In the genomic region with DNA sequence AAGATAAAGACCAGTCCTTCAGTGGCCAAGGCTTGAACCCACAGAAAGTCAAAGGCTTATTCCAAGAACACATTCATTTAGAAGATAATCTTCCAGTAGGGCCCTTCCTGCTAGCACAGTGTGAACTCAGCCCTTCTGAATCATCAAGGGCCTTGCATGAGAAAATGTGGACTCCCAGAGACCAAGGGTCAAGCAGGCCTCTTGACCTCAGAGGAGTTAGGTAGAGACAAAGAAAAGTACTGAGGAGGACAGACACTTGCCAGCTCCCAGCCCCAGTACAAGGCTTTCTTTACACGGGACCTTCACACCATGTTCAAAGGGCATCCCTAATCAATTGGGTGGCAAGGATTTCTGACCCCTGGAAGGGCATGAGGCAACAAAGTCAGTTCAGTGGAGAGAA, we compare ENCODE assay signal across 16 mouse cellular contexts.
DNase-seq lines count a peak whose midpoint lies in the region; ATAC-seq lines count a peak whose summit lies in the region.
"Had no signal": no experiment of that assay in that cellular context is flagged by ENCODE, and none has a peak within 500 bp of the region (broad histone marks: within the 10 kb centered on the region; RNA-seq: fewer than 3 reads in every experiment).

No protein-coding gene starts in this region.

- H3K36me3 ChIP-seq in heart, embryonic 15.5 days = 0 out of 2 replicates have a peak, but pooled peaks cover 4% of the 10 kb centered on the region
- H3K36me3 ChIP-seq in megakaryocyte, embryonic 14.5 days (replicated peaks; ENCODE audit: low read length) = peaks cover 62% of the 10 kb centered on the region
- H3K36me3 ChIP-seq in intestine, embryonic 16.5 days (ENCODE audit: control insufficient read depth, insufficient read depth, low read length) = peaks cover 6% of the 10 kb centered on the region

- no peaks in the 10 kb centered on the region for H3K27me3 ChIP-seq in heart, embryonic 15.5 days
- no peaks in the 10 kb centered on the region for H3K27me3 ChIP-seq in megakaryocyte, embryonic 14.5 days (replicated peaks)
- no peaks in the 10 kb centered on the region for H3K27me3 ChIP-seq in intestine, embryonic 16.5 days (replicated peaks; ENCODE audit: control insufficient read depth, insufficient read depth, low read length)
- H3K27me3 ChIP-seq: hindbrain, embryonic 12.5 days had no signal

- no peaks in the 10 kb centered on the region; the same call in 1 of the 2 replicates for H3K4me1 ChIP-seq in heart, embryonic 15.5 days (replicated peaks)
- peaks cover 62% of the 10 kb centered on the region for H3K4me1 ChIP-seq in megakaryocyte, embryonic 14.5 days
- H3K4me1 ChIP-seq in intestine, embryonic 16.5 days (ENCODE audit: control insufficient read depth, insufficient read depth, low read length) = no peaks in the 10 kb centered on the region
- H3K4me1 ChIP-seq: hindbrain, embryonic 12.5 days had no signal

- H3K27ac ChIP-seq in heart, embryonic 15.5 days = no peak overlapping the region
- H3K27ac ChIP-seq in intestine, embryonic 16.5 days (ENCODE audit: low read length) = no peak overlapping the region; the same call in 1 of the 2 replicates
- H3K27ac ChIP-seq: forebrain, embryonic 10.5 days; hindbrain, embryonic 12.5 days had no signal

- no peak overlapping the region for H3K4me2 ChIP-seq in heart, embryonic 15.5 days
- H3K4me2 ChIP-seq in intestine, embryonic 16.5 days (ENCODE audit: low read depth, low read length) = no peak overlapping the region
- H3K4me2 ChIP-seq: hindbrain, embryonic 12.5 days had no signal

- no peak overlapping the region for H3K4me3 ChIP-seq in heart, embryonic 15.5 days
- H3K4me3 ChIP-seq in megakaryocyte, embryonic 14.5 days (replicated peaks) = peak overlapping the region; percentile 7
- no peak overlapping the region for H3K4me3 ChIP-seq in intestine, embryonic 16.5 days (ENCODE audit: low read length)
- H3K4me3 ChIP-seq: forebrain, embryonic 10.5 days; hindbrain, embryonic 12.5 days had no signal

- no peaks in the 10 kb centered on the region for H3K9me3 ChIP-seq in heart, embryonic 15.5 days (replicated peaks)
- no peaks in the 10 kb centered on the region for H3K9me3 ChIP-seq in megakaryocyte, embryonic 14.5 days
- H3K9me3 ChIP-seq in intestine, embryonic 16.5 days (ENCODE audit: control insufficient read depth, low read length) = no peaks in the 10 kb centered on the region
- H3K9me3 ChIP-seq: forebrain, embryonic 10.5 days; hindbrain, embryonic 12.5 days had no signal

- DNase-seq in heart, postnatal 4 days = no peak
- DNase-seq in lung, postnatal 36 days = peak; percentile 51
- DNase-seq in kidney, postnatal 14 days = no peak
- DNase-seq in gastrocnemius, postnatal 25 days = no peak
- DNase-seq: B cell, adult 2 months; cerebellum, adult 11 months; cerebellum, postnatal 25 days; kidney, adult 11 months; kidney, postnatal 10 days; right cerebral cortex, postnatal 14 days had no signal

- ATAC-seq in heart, embryonic 15.5 days (replicated peaks; ENCODE audit: insufficient number of reproducible peaks, insufficient read depth, low FRiP score, low read depth) = peak; percentile 28; the same call in 1 of the 2 replicates
- ATAC-seq in megakaryocyte, adult 5-6 weeks (ENCODE audit: poor library complexity, severe bottlenecking) = no peak
- peak; percentile 60 for ATAC-seq in intestine, embryonic 16.5 days

- WGBS in heart, embryonic 15.5 days = 29% methylated on average over 1 of the region's 1 CpGs
- WGBS in intestine, embryonic 16.5 days = 33% methylated on average over 1 of the region's 1 CpGs

- H3K9ac ChIP-seq in heart, embryonic 15.5 days = no peak overlapping the region
- H3K9ac ChIP-seq in intestine, embryonic 16.5 days (ENCODE audit: low read depth, low read length) = no peak overlapping the region
- H3K9ac ChIP-seq: hindbrain, embryonic 12.5 days had no signal
